Mouse (Mus musculus) embryonic facial prominence, embryonic 11.5 days (tissue): ENCODE results near the gene Podn. TPM values are rescaled to one million over a fixed set of nuclear protein-coding genes. Genes with fewer than 3 reads are reported as not detected.
"Not testable (repeated sequence)": the region's sequence is repeated elsewhere in the genome, so short reads cannot be mapped to it uniquely, and the experiment has no call there.

Experiments used
- ATAC-seq: fragments of 200-750 bp; cut with Nextera tagmentation; replicated peaks from 2 replicates; pipeline ENCODE4 v1.8.0; 2017; ENCODE audit warnings: low read depth; ENCODE audit not compliant: insufficient number of reproducible peaks, low FRiP score, low TSS enrichment
- DNase-seq: peaks from one replicate; pipeline ENCODE4 v3.0.0-alpha.2; 2015; ENCODE audit warnings: low spot score
- H3K27ac ChIP-seq: fragments of 300-500 bp; sonication (generic); replicated peaks from 2 replicates; pipeline ENCODE4 v1.5.1; 2014; ENCODE audit warnings: mild to moderate bottlenecking, low read depth, low read length, control low read depth
- H3K27me3 ChIP-seq: fragments of 300-500 bp; sonication (generic); 2 replicates; pipeline ENCODE4 v1.6.1; 2014; ENCODE audit warnings: mild to moderate bottlenecking, low read length, moderate library complexity, mixed read lengths; ENCODE audit not compliant: control insufficient read depth, insufficient read depth
- H3K36me3 ChIP-seq: fragments of 300-500 bp; sonication (generic); replicated peaks from 2 replicates; pipeline ENCODE4 v1.6.1; 2014; ENCODE audit warnings: low read depth, mild to moderate bottlenecking, low read length, moderate library complexity, mixed read lengths; ENCODE audit not compliant: control insufficient read depth, insufficient read depth
- H3K4me1 ChIP-seq: fragments of 300-500 bp; sonication (generic); 2 replicates; pipeline ENCODE4 v1.6.1; 2014; ENCODE audit warnings: low read length, mixed read lengths; ENCODE audit not compliant: control insufficient read depth, insufficient read depth
- H3K4me2 ChIP-seq: fragments of 300-500 bp; sonication (generic); 2 replicates; pipeline ENCODE4 v1.6.1; 2014; ENCODE audit warnings: low read depth, mild to moderate bottlenecking, control low read depth, low read length, moderate library complexity
- H3K4me3 ChIP-seq: fragments of 300-500 bp; sonication (generic); 2 replicates; pipeline ENCODE4 v1.5.1; 2014; ENCODE audit warnings: low read depth, low read length, control low read depth
- H3K9ac ChIP-seq: fragments of 300-500 bp; sonication (generic); replicated peaks from 2 replicates; pipeline ENCODE4 v1.6.1; 2014; ENCODE audit warnings: mild to moderate bottlenecking, control low read depth, low read length
- H3K9me3 ChIP-seq: fragments of 300-500 bp; sonication (generic); replicated peaks from 2 replicates; pipeline ENCODE4 v1.6.1; 2016; ENCODE audit warnings: mild to moderate bottlenecking, low read length, inconsistent platforms, mixed read lengths; ENCODE audit not compliant: control insufficient read depth
- WGBS: fragments of 180-500 bp; shearing (Covaris S2); extraction: QIAGEN DNeasy Blood & Tissue Kit; methylation state at CpG from one replicate; pipeline ENCODE4 v1.1.7; 2014; 5-methylcytosine and 5-hydroxymethylcytosine counted together
- polyA plus RNA-seq: library from polyadenylated mRNA; unstranded; fragments of >200 nt; fragmentation: Nextera tagmentation; extraction: Ambion mirVana; gene quantifications from 2 replicates; pipeline ENCODE4 v1.2.1, GENCODE M21; 2014

Gene Podn
- polyA plus RNA-seq, 1 experiment from 2014 or later, result 0.84 TPM

DNA sequence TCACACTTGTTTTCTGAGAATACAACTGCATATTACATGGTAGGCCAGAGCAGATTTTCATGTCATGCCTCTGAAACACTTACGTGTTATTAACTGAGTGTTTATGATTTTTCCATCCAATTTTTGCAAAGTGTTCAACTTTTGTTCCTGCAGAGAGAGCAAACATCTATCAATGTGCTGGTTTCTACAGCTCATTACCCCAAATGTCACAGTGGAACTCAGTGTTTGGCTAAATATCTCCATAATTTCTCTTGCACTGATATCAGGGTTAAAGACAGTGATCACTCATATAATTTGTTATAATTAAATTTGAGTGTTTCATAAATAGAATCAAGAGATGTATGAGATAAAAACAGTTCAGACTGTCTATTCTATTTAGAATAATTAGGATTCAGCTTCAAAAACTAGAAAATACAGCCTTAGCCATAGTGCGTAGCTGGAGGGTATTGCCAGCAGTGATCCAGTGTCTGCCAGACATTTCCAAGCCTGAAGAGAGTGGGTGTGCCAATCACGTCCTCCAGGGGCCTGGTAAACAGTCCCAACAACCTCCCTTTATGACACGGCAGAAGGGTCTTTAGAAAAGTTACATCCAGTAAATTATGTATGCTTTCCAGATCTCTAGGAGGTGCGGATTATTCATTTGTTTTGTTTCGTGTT is 3.4 kb downstream of the Podn start:
- WGBS, result 82% methylated on average over 6 of the region's 6 CpGs
- DNase-seq (no peak), ATAC-seq (no peak)

DNA sequence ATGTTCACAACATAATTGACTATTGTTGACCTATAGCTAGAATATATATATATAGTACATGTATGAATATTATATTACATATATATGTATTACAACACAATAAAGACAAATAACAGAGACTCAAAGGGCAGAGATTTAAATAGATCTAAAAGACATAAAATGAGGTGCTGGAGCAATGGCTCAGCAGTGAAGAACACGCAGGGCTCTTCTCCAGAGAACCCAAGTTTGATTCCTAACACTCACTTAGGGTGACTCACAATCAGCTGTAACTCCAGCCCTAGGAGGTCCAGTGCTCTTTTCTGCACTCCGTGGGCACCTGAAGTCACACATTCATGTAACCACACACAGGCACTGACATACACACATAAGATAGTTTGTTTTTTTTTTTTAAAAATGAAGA is 12.3 kb downstream of the Podn start:
- no peak for DNase-seq
- H3K9ac ChIP-seq, result no peak overlapping the region
- no peak overlapping the region for H3K4me2 ChIP-seq
- no peak for ATAC-seq
- H3K4me3 ChIP-seq, result no peak overlapping the region
- H3K27me3 ChIP-seq, result no peaks in the 10 kb centered on the region
- H3K9me3 ChIP-seq, result no peaks in the 10 kb centered on the region
- H3K27ac ChIP-seq, result no peak overlapping the region
- no peaks in the 10 kb centered on the region for H3K36me3 ChIP-seq
- 91% methylated on average over 2 of the region's 2 CpGs for WGBS
- H3K4me1 ChIP-seq, result no peaks in the 10 kb centered on the region

More for the DNA sequence above, 3.4 kb downstream of the Podn start:
- no peaks in the 10 kb centered on the region for H3K36me3 ChIP-seq
- no peak overlapping the region for H3K4me2 ChIP-seq
- no peaks in the 10 kb centered on the region for H3K27me3 ChIP-seq
- no peaks in the 10 kb centered on the region for H3K9me3 ChIP-seq
- no peak overlapping the region for H3K27ac ChIP-seq
- no peak overlapping the region for H3K4me3 ChIP-seq
- H3K4me1 ChIP-seq, result no peaks in the 10 kb centered on the region
- no peak overlapping the region for H3K9ac ChIP-seq

DNA sequence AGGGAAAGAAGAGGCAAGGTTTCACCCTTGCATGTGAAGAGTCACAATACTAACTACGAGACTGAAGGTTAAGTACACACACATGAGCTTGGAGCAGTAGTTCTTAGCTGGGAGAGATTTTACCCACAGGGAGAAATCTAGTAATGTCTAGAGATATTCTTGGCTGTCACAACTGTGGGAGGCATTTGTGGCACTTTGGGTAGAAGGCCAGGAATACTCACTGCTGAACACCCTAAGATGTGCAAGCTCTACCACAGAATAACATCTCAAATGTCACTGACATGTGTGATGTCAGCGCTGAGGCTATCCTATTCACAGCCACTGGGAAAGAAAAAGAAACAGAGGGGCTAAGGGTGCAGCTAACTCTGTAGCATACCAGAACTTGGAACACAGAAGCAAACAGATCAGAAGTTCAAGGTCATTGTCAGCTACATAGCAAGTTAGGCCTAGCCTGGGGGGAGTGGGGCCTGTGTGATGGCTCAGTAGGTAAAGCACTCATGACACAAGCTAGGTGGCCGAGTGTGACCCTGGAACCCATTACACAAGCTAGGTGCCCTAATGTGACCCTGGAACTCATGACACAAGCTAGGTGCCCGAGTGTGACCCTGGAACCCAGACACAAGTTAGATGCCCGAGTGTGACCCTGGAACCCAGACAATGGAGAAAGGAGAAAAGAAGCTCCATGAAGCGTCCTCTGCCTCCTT is 13.1 kb downstream of the Podn start:
- DNase-seq (no peak), ATAC-seq (no peak)
- no peaks in the 10 kb centered on the region for H3K9me3 ChIP-seq
- H3K9ac ChIP-seq, result no peak overlapping the region
- H3K4me1 ChIP-seq, result no peaks in the 10 kb centered on the region
- no peak overlapping the region for H3K4me3 ChIP-seq
- no peak overlapping the region for H3K27ac ChIP-seq
- H3K4me2 ChIP-seq, result no peak overlapping the region
- 73% methylated on average over 6 of the region's 6 CpGs for WGBS
- no peaks in the 10 kb centered on the region for H3K27me3 ChIP-seq
- H3K36me3 ChIP-seq, result no peaks in the 10 kb centered on the region

DNA sequence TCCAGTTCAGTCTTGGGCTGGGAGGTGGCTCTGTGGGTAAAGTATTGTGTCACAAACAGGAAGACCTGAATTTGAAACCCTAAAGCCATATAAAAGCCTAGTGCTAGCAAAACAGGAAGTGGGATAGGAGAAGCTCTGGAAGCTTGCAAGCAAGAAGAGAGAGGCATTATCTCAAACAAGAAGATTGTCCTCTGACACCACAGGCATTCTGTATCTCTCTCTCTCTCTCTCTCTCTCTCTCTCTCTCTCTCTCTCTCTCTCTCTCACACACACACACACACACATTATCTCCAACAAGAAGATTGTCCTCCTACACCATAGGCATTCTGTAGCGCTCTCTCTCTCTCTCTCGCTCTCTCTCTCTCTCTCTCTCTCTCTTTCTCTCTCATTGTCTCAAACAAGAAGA is 13.8 kb downstream of the Podn start:
- Histone ChIP-seq H3K9me3 (no peaks in the 10 kb centered on the region), H3K27me3 (no peaks in the 10 kb centered on the region), H3K4me2 (no peak overlapping the region), H3K9ac (no peak overlapping the region), H3K36me3 (no peaks in the 10 kb centered on the region), H3K4me3 (no peak overlapping the region), H3K4me1 (no peaks in the 10 kb centered on the region), H3K27ac (no peak overlapping the region)
- no peak for ATAC-seq
- DNase-seq, result no peak
- 92% methylated on average over 2 of the region's 2 CpGs for WGBS

DNA sequence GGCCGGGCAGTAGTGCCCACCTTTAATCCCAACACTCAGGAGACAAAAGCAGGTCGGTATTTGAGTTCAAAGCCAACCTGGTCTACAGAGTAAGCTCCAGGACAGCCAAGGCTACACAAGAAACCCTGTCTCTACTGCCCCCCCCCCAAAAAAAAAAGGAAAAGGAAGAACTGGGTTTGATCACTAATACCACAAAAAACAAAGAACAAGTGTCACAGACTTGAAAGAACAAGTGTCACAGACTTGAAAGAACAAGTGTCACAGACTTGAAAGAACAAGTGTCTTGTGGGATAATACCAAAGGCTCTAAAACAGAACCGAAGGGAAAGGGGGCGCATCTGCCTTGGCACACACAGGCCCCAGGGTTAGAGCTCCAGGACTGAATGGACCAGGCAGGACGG is 15.4 kb downstream of the Podn start:
- ATAC-seq (no peak), DNase-seq (no peak)
- Histone ChIP-seq H3K27me3 (no peaks in the 10 kb centered on the region), H3K9me3 (no peaks in the 10 kb centered on the region), H3K27ac (no peak overlapping the region), H3K36me3 (no peaks in the 10 kb centered on the region), H3K4me2 (no peak overlapping the region), H3K4me3 (no peak overlapping the region), H3K4me1 (no peaks in the 10 kb centered on the region), H3K9ac (no peak overlapping the region)
- 82% methylated on average over 5 of the region's 5 CpGs for WGBS

DNA sequence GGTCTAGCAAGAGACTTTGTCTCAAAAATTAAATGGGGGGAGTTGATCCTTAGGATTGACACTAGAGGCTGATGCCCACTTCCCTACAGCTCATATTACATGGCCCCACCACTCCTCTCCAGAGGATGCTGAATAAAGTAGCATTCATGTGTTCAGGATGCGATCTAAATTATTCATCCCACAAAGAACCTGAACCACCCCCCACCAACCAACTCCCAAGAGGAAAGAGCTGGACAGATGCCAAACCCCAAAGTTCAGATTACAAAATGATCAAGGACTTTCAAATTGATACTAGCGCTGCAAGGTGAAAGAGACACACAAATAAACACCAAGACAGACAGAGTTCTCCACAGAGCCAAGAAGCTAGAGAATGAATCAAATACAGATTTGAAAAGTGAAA is 16.5 kb downstream of the Podn start:
- DNase-seq (peak; percentile 58), ATAC-seq (peak; percentile 56; the same call in 1 of the 2 replicates)
- no peak overlapping the region for H3K4me3 ChIP-seq
- no peak overlapping the region for H3K27ac ChIP-seq
- H3K4me2 ChIP-seq, result no peak overlapping the region
- 51% methylated on average over 2 of the region's 2 CpGs for WGBS
- H3K4me1 ChIP-seq, result no peaks in the 10 kb centered on the region
- H3K36me3 ChIP-seq, result no peaks in the 10 kb centered on the region
- H3K9me3 ChIP-seq, result no peaks in the 10 kb centered on the region
- H3K27me3 ChIP-seq, result no peaks in the 10 kb centered on the region
- no peak overlapping the region for H3K9ac ChIP-seq

DNA sequence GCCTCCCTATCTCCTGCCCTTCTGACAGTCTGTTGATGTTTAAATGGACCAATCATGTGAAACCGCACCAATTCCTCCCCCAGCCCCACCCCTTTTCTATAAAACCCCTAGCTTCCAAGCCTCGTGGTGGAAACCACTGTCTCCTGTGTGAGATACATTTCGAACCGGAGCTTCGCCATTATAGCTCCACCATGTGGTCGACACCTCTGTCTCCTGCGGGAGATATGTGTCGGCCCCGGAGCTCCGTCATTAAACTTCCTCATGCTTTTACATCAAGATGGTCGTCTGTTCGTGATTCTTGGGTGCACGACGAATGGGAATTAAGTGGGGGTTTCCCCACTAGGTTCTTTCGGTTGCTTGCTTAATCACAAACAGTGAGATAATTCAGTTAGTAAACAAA is 17.1 kb downstream of the Podn start:
- not testable (repeated sequence) for H3K4me1 ChIP-seq, H3K36me3 ChIP-seq, H3K27me3 ChIP-seq, H3K27ac ChIP-seq, H3K9ac ChIP-seq, H3K9me3 ChIP-seq, H3K4me3 ChIP-seq, DNase-seq, H3K4me2 ChIP-seq, ATAC-seq
- 83% methylated on average over 15 of the region's 15 CpGs for WGBS

DNA sequence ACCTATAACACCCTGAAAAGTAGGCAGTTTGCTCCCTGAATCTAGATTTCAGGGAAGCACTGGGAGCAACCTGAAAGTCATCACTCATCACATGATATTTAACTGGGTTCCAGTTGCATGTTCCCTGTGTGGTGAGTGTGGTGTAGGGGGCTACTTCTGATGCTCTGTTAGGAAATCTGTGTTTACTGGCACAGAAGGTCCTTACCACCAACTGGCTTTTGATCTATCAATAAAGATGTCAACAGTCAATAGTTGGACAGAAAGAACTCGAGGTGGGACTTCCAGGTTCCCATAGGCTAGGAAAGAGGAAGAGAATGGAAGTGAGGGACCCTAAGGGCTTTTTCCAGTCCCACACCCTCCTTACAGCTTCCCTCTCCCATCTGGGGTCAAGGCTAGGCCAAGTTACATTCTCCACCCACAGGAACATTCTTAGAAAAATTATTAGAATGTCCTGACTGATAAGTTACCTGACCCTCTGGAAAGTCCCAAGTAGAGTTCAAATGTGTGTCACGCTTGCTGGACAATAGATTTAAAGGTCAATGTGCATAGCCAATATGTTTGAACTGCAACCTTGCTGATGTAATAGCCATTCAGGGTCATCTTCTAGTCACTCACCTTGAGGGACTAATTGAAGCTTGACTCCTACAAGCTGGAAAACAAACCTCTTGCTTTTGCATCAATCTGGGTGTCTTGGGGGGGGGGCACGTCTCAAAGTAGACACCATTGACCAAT is 18.9 kb downstream of the Podn start:
- H3K9me3 ChIP-seq, result no peaks in the 10 kb centered on the region
- no peak for ATAC-seq
- H3K36me3 ChIP-seq, result no peaks in the 10 kb centered on the region
- 77% methylated on average over 3 of the region's 3 CpGs for WGBS
- no peak overlapping the region for H3K4me2 ChIP-seq
- no peaks in the 10 kb centered on the region for H3K4me1 ChIP-seq
- no peaks in the 10 kb centered on the region for H3K27me3 ChIP-seq
- H3K9ac ChIP-seq, result no peak overlapping the region
- no peak overlapping the region for H3K27ac ChIP-seq
- no peak overlapping the region for H3K4me3 ChIP-seq
- no peak for DNase-seq
